9 mouse cellular contexts compared by ENCODE assay signal in genomic region chr7:19096421-19096976, GRCm38 (mm10). TPM values are rescaled to one million over a fixed set of nuclear protein-coding genes. Genes with fewer than 3 reads are reported as not detected.
DNase-seq lines count a peak whose midpoint lies in the region; ATAC-seq and TF ChIP-seq lines count a peak whose summit lies in the region.
"Had no signal": no experiment of that assay in that cellular context is flagged by ENCODE, and none has a peak within 500 bp of the region (broad histone marks: within the 10 kb centered on the region; RNA-seq: fewer than 3 reads in every experiment).

No protein-coding gene starts in this region.

- H3K36me3 ChIP-seq in heart, embryonic 11.5 days (ENCODE audit: control insufficient read depth, insufficient read depth, low read length), result 0 out of 2 replicates have a peak, but pooled peaks cover 8% of the 10 kb centered on the region
- peaks cover 37% of the 10 kb centered on the region for H3K36me3 ChIP-seq in G1E (replicated peaks)
- peaks cover 12% of the 10 kb centered on the region for H3K36me3 ChIP-seq in hindbrain, embryonic 13.5 days
- H3K36me3 ChIP-seq in midbrain, embryonic 11.5 days (ENCODE audit: control insufficient read depth, insufficient read depth, low read length), result peaks cover 4% of the 10 kb centered on the region

- peaks cover 36% of the 10 kb centered on the region for H3K4me1 ChIP-seq in heart, embryonic 11.5 days (ENCODE audit: control insufficient read depth, insufficient read depth, low read length)
- peaks cover 51% of the 10 kb centered on the region for H3K4me1 ChIP-seq in G1E (ENCODE audit: insufficient read depth, low read depth, low read length)
- peaks cover 55% of the 10 kb centered on the region for H3K4me1 ChIP-seq in hindbrain, embryonic 13.5 days (replicated peaks)
- H3K4me1 ChIP-seq in midbrain, embryonic 11.5 days (ENCODE audit: control insufficient read depth, insufficient read depth, low read length), result peaks cover 37% of the 10 kb centered on the region

- H3K27ac ChIP-seq in heart, embryonic 11.5 days (ENCODE audit: low read depth, low read length), result peak overlapping the region; percentile 98
- no peak overlapping the region for H3K27ac ChIP-seq in hindbrain, embryonic 13.5 days
- no peak overlapping the region for H3K27ac ChIP-seq in midbrain, embryonic 11.5 days (ENCODE audit: low read depth, low read length)

- H3K4me3 ChIP-seq in heart, embryonic 11.5 days (ENCODE audit: low read depth, low read length), result peak overlapping the region; percentile 78
- H3K4me3 ChIP-seq in G1E (ENCODE audit: low read depth, low read length), result peak overlapping the region; percentile 75; the same call in 1 of the 2 replicates
- H3K4me3 ChIP-seq in hindbrain, embryonic 13.5 days, result peak overlapping the region; percentile 55
- peak overlapping the region; percentile 73 for H3K4me3 ChIP-seq in midbrain, embryonic 11.5 days (ENCODE audit: low read depth, low read length)

- H3K4me2 ChIP-seq in heart, embryonic 11.5 days, result peak overlapping the region; percentile 96
- peak overlapping the region; percentile 96 for H3K4me2 ChIP-seq in hindbrain, embryonic 13.5 days
- H3K4me2 ChIP-seq in midbrain, embryonic 11.5 days, result peak overlapping the region; percentile 95

- no peak for ATAC-seq in heart, embryonic 11.5 days (replicated peaks; ENCODE audit: insufficient number of reproducible peaks, low FRiP score, low TSS enrichment)
- ATAC-seq in G1E (ENCODE audit: extremely low read depth, insufficient number of reproducible peaks, low FRiP score, poor library complexity, severe bottlenecking), result no peak
- ATAC-seq in hindbrain, embryonic 13.5 days (ENCODE audit: low FRiP score), result no peak
- ATAC-seq in midbrain, embryonic 11.5 days (ENCODE audit: low FRiP score), result no peak

- no peak for DNase-seq in heart, postnatal 36 days
- DNase-seq in G1E (ENCODE audit: low spot score), result no peak
- DNase-seq in midbrain, embryonic 11.5 days (ENCODE audit: low spot score, missing footprints), result no peak
- no peak for DNase-seq in layer of hippocampus, adult 9-11 months
- DNase-seq in right cerebral cortex, postnatal 36 days (ENCODE audit: low spot score in 2 of 2), result no peak
- DNase-seq in gastrocnemius, postnatal 25 days, result no peak
- DNase-seq: right cerebral cortex, adult 18-20 months had no signal

- H3K9me3 ChIP-seq in heart, embryonic 11.5 days (replicated peaks; ENCODE audit: control insufficient read depth, low read length), result no peaks in the 10 kb centered on the region
- H3K9me3 ChIP-seq in G1E (replicated peaks), result no peaks in the 10 kb centered on the region
- no peaks in the 10 kb centered on the region for H3K9me3 ChIP-seq in hindbrain, embryonic 13.5 days
- H3K9me3 ChIP-seq in midbrain, embryonic 11.5 days (ENCODE audit: control insufficient read depth, low read length), result no peaks in the 10 kb centered on the region

- no peak for TF ChIP-seq CTCF in G1E (IDR thresholded peaks at IDR 0.05; ENCODE audit: low read depth, low read length)

- 54% methylated on average over 5 of the region's 5 CpGs for WGBS in heart, embryonic 11.5 days (ENCODE audit: insufficient replicate concordance)
- WGBS in hindbrain, embryonic 13.5 days, result 64% methylated on average over 5 of the region's 5 CpGs
- WGBS in midbrain, embryonic 11.5 days, result 53% methylated on average over 5 of the region's 5 CpGs

- intact Hi-C loops in heart, postnatal 36 days (cut with DNase I), result loop anchor here (2.0 kb wide), 1 partner anchor 20 kb away; no protein-coding TSS in a partner anchor

- H3K9ac ChIP-seq in heart, embryonic 11.5 days (ENCODE audit: low read depth, low read length), result peak overlapping the region; percentile 92
- peak overlapping the region; percentile 76 for H3K9ac ChIP-seq in hindbrain, embryonic 13.5 days
- peak overlapping the region; percentile 89 for H3K9ac ChIP-seq in midbrain, embryonic 11.5 days (ENCODE audit: low read length)

- 0 out of 2 replicates have a peak, but pooled peaks cover 1% of the 10 kb centered on the region for H3K27me3 ChIP-seq in heart, embryonic 11.5 days (ENCODE audit: control insufficient read depth, insufficient read depth, low read length)
- peaks cover 38% of the 10 kb centered on the region for H3K27me3 ChIP-seq in G1E (ENCODE audit: insufficient read depth, low read length)
- peaks cover 46% of the 10 kb centered on the region for H3K27me3 ChIP-seq in hindbrain, embryonic 13.5 days
- peaks cover 5% of the 10 kb centered on the region; the same call in 1 of the 2 replicates for H3K27me3 ChIP-seq in midbrain, embryonic 11.5 days (ENCODE audit: control insufficient read depth, insufficient read depth, low read length)

RNA-seq across cellular contexts. Expression of gene Six5, which starts 2.1 kb away (rescaled TPM):
- 6.6 and 6.9 TPM in 2 replicates for polyA plus RNA-seq in heart, embryonic 11.5 days (2014; fragmentation: Nextera tagmentation; extraction: Ambion mirVana)
- total RNA-seq in heart, postnatal 36 days (2021), result 10 to 100 TPM in 1 of 2 experiments, 1 to 10 TPM in 1; 7.2 to 10.2 TPM
- total RNA-seq in G1E (2014; fragmentation: Nextera tagmentation) (1.8 and 3.8 TPM in 2 replicates), G1E (2017) (2.6 and 3.6 TPM in 2 replicates)
- 9.2 and 9.9 TPM in 2 replicates for polyA plus RNA-seq in G1E (2012)
- polyA plus RNA-seq in hindbrain, embryonic 13.5 days (2015; fragmentation: Nextera tagmentation; extraction: Ambion mirVana), result 2.4 and 2.8 TPM in 2 replicates
- 7.0 and 8.8 TPM in 2 replicates for polyA plus RNA-seq in midbrain, embryonic 11.5 days (2014; fragmentation: Nextera tagmentation; extraction: Ambion mirVana)
- total RNA-seq in gastrocnemius, postnatal 25 days (2021), result 1 to 10 TPM; 2.0 to 2.7 TPM

RNA-seq across cellular contexts. Expression of gene Dmpk, which starts 12.8 kb away (rescaled TPM):
- 17.0 and 17.7 TPM in 2 replicates for polyA plus RNA-seq in heart, embryonic 11.5 days (2014; fragmentation: Nextera tagmentation; extraction: Ambion mirVana)
- total RNA-seq in heart, postnatal 36 days (2021), result 100 to 1,000 TPM; 512 to 563 TPM
- total RNA-seq in G1E (2014; fragmentation: Nextera tagmentation), result 17.1 and 27.5 TPM in 2 replicates
- 7.3 and 8.0 TPM in 2 replicates for total RNA-seq in G1E (2017)
- 78.7 and 82.1 TPM in 2 replicates for polyA plus RNA-seq in G1E (2012)
- 9.4 and 11.6 TPM in 2 replicates for polyA plus RNA-seq in hindbrain, embryonic 13.5 days (2015; fragmentation: Nextera tagmentation; extraction: Ambion mirVana)
- 7.0 and 7.3 TPM in 2 replicates for polyA plus RNA-seq in midbrain, embryonic 11.5 days (2014; fragmentation: Nextera tagmentation; extraction: Ambion mirVana)
- 100 to 1,000 TPM; 315 to 350 TPM for total RNA-seq in gastrocnemius, postnatal 25 days (2021)

RNA-seq across cellular contexts. Expression of gene Dmwd, which starts 20.5 kb away (rescaled TPM):
- polyA plus RNA-seq in heart, embryonic 11.5 days (2014; fragmentation: Nextera tagmentation; extraction: Ambion mirVana), result 15.2 and 16.2 TPM in 2 replicates
- 10 to 100 TPM; 48.8 to 52.4 TPM for total RNA-seq in heart, postnatal 36 days (2021)
- total RNA-seq in G1E (2014; fragmentation: Nextera tagmentation) (36.2 and 50.6 TPM in 2 replicates), G1E (2017) (22.4 and 23.6 TPM in 2 replicates)
- 141 and 150 TPM in 2 replicates for polyA plus RNA-seq in G1E (2012)
- polyA plus RNA-seq in hindbrain, embryonic 13.5 days (2015; fragmentation: Nextera tagmentation; extraction: Ambion mirVana), result 25.4 and 25.6 TPM in 2 replicates
- 15.2 and 16.9 TPM in 2 replicates for polyA plus RNA-seq in midbrain, embryonic 11.5 days (2014; fragmentation: Nextera tagmentation; extraction: Ambion mirVana)
- total RNA-seq in gastrocnemius, postnatal 25 days (2021), result 10 to 100 TPM; 22.4 to 22.7 TPM

RNA-seq across cellular contexts. Expression of gene Gm4969, which starts 21.7 kb away (rescaled TPM):
- polyA plus RNA-seq in heart, embryonic 11.5 days (2014; fragmentation: Nextera tagmentation; extraction: Ambion mirVana), result 2.2 and 2.7 TPM in 2 replicates
- not detected for total RNA-seq in heart, postnatal 36 days (2021)
- total RNA-seq in G1E (2014; fragmentation: Nextera tagmentation), result 0.39 TPM in 1 of 2 replicates, not detected in the other
- total RNA-seq in G1E (2017), result 0.05 TPM in 1 of 2 replicates, not detected in the other
- 0.01 TPM in 1 of 2 replicates, not detected in the other for polyA plus RNA-seq in G1E (2012)
- 2.2 and 3.6 TPM in 2 replicates for polyA plus RNA-seq in hindbrain, embryonic 13.5 days (2015; fragmentation: Nextera tagmentation; extraction: Ambion mirVana)
- polyA plus RNA-seq in midbrain, embryonic 11.5 days (2014; fragmentation: Nextera tagmentation; extraction: Ambion mirVana), result 0.46 and 0.58 TPM in 2 replicates
- total RNA-seq in gastrocnemius, postnatal 25 days (2021), result not detected

RNA-seq across cellular contexts. Expression of gene Fbxo46, which starts 23.2 kb away (rescaled TPM):
- polyA plus RNA-seq in heart, embryonic 11.5 days (2014; fragmentation: Nextera tagmentation; extraction: Ambion mirVana), result 6.3 and 6.4 TPM in 2 replicates
- total RNA-seq in heart, postnatal 36 days (2021), result 1 to 10 TPM; 4.6 to 5.3 TPM
- 3.3 and 6.7 TPM in 2 replicates for total RNA-seq in G1E (2014; fragmentation: Nextera tagmentation)
- total RNA-seq in G1E (2017), result 6.2 and 7.2 TPM in 2 replicates
- 27.3 and 27.8 TPM in 2 replicates for polyA plus RNA-seq in G1E (2012)
- 18.9 and 20.2 TPM in 2 replicates for polyA plus RNA-seq in hindbrain, embryonic 13.5 days (2015; fragmentation: Nextera tagmentation; extraction: Ambion mirVana)
- polyA plus RNA-seq in midbrain, embryonic 11.5 days (2014; fragmentation: Nextera tagmentation; extraction: Ambion mirVana), result 9.4 and 9.5 TPM in 2 replicates
- 1 to 10 TPM; 2.9 TPM for total RNA-seq in gastrocnemius, postnatal 25 days (2021)
